Mouse (Mus musculus) kidney, embryonic 15.5 days (tissue): ENCODE results near the gene C1qtnf3. TPM values are rescaled to one million over a fixed set of nuclear protein-coding genes. Genes with fewer than 3 reads are reported as not detected.
A peak's percentile ranks its signal among the peaks of the same experiment; 100 is the strongest.

Source experiments
- ATAC-seq: fragments of 200-750 bp; cut with Nextera tagmentation; replicated peaks from 2 replicates; pipeline ENCODE4 v1.8.0; 2017; ENCODE audit warnings: moderate TSS enrichment; ENCODE audit not compliant: low FRiP score
- H3K27ac ChIP-seq: fragments of 300-500 bp; sonication (generic); 2 replicates; pipeline ENCODE4 v1.5.1; 2015; ENCODE audit warnings: mild to moderate bottlenecking, inconsistent platforms
- H3K27me3 ChIP-seq: fragments of 300-500 bp; sonication (generic); 2 replicates; pipeline ENCODE4 v1.6.1; 2015; ENCODE audit warnings: inconsistent platforms
- H3K36me3 ChIP-seq: fragments of 300-500 bp; sonication (generic); 2 replicates; pipeline ENCODE4 v1.6.1; 2015; ENCODE audit warnings: inconsistent platforms
- H3K4me1 ChIP-seq: fragments of 300-500 bp; sonication (generic); 2 replicates; pipeline ENCODE4 v1.6.1; 2015; ENCODE audit warnings: inconsistent platforms
- H3K4me2 ChIP-seq: fragments of 300-500 bp; sonication (generic); 2 replicates; pipeline ENCODE4 v1.6.1; 2015; ENCODE audit warnings: moderate library complexity, mild to moderate bottlenecking, inconsistent platforms
- H3K4me3 ChIP-seq: fragments of 300-500 bp; sonication (generic); replicated peaks from 2 replicates; pipeline ENCODE4 v1.5.1; 2015; ENCODE audit warnings: mild to moderate bottlenecking, inconsistent platforms
- H3K9ac ChIP-seq: fragments of 300-500 bp; sonication (generic); 2 replicates; pipeline ENCODE4 v1.6.1; 2015; ENCODE audit warnings: mild to moderate bottlenecking, inconsistent platforms
- H3K9me3 ChIP-seq: fragments of 300-500 bp; sonication (generic); replicated peaks from 2 replicates; pipeline ENCODE4 v1.6.1; 2016; ENCODE audit warnings: inconsistent platforms
- WGBS: fragments of 180-500 bp; shearing (Covaris S2); methylation state at CpG from one replicate; pipeline ENCODE4 v1.1.7; 2015; ENCODE audit warnings: mixed read lengths; 5-methylcytosine and 5-hydroxymethylcytosine counted together
- polyA plus RNA-seq: library from polyadenylated mRNA; unstranded; fragments of >200 nt; fragmentation: Nextera tagmentation; extraction: Ambion mirVana; gene quantifications from 2 replicates; pipeline ENCODE4 v1.2.1, GENCODE M21; 2015

The C1qtnf3 gene
- polyA plus RNA-seq, 1 experiment from 2014 or later, result 14.7 TPM

- Histone ChIP-seq H3K9ac (no peak overlapping the region), H3K27ac (no peak overlapping the region), H3K4me3 (no peak overlapping the region), H3K4me1 (no peaks in the 10 kb centered on the region), H3K27me3 (no peaks in the 10 kb centered on the region), H3K9me3 (no peaks in the 10 kb centered on the region), H3K36me3 (no peaks in the 10 kb centered on the region), H3K4me2 (no peak overlapping the region)
- 70% methylated on average over 4 of the region's 4 CpGs for WGBS
- no peak for ATAC-seq
These were observed 51.7 kb downstream of the C1qtnf3 start for GRCm38 (mm10) chr15:11003791-11004190.

- no peak overlapping the region for H3K9ac ChIP-seq
- ATAC-seq, result no peak
- 74% methylated on average over 6 of the region's 6 CpGs for WGBS
These were observed 52.5 kb downstream of the C1qtnf3 start for GRCm38 (mm10) chr15:11004646-11005045.

GRCm38 (mm10) chr15:11008756-11009155 is 56.6 kb downstream of the C1qtnf3 start:
- Histone ChIP-seq H3K4me3 (no peak overlapping the region), H3K27ac (no peak overlapping the region), H3K9ac (no peak overlapping the region), H3K36me3 (no peaks in the 10 kb centered on the region), H3K27me3 (no peaks in the 10 kb centered on the region), H3K9me3 (no peaks in the 10 kb centered on the region), H3K4me1 (no peaks in the 10 kb centered on the region), H3K4me2 (no peak overlapping the region)
- ATAC-seq, result no peak
- 25% methylated on average over 5 of the region's 5 CpGs for WGBS

More at GRCm38 (mm10) chr15:11004646-11005045, 52.5 kb downstream of the C1qtnf3 start:
- H3K27me3 ChIP-seq, result no peaks in the 10 kb centered on the region
- no peaks in the 10 kb centered on the region for H3K9me3 ChIP-seq
- no peaks in the 10 kb centered on the region for H3K4me1 ChIP-seq
- no peak overlapping the region for H3K27ac ChIP-seq
- H3K36me3 ChIP-seq, result no peaks in the 10 kb centered on the region
- H3K4me3 ChIP-seq, result no peak overlapping the region
- no peak overlapping the region for H3K4me2 ChIP-seq

- Histone ChIP-seq H3K27me3 (no peaks in the 10 kb centered on the region), H3K9me3 (no peaks in the 10 kb centered on the region), H3K4me1 (no peaks in the 10 kb centered on the region), H3K27ac (no peak overlapping the region), H3K4me3 (no peak overlapping the region), H3K36me3 (no peaks in the 10 kb centered on the region), H3K4me2 (no peak overlapping the region), H3K9ac (no peak overlapping the region)
- 91% methylated on average over 11 of the region's 11 CpGs for WGBS
- no peak for ATAC-seq
These were observed 58.9 kb downstream of the C1qtnf3 start for GRCm38 (mm10) chr15:11010976-11011548.

GRCm38 (mm10) chr15:11014931-11015330 is 62.8 kb downstream of the C1qtnf3 start:
- Histone ChIP-seq H3K4me3 (no peak overlapping the region), H3K27me3 (no peaks in the 10 kb centered on the region), H3K9me3 (no peaks in the 10 kb centered on the region), H3K9ac (no peak overlapping the region), H3K36me3 (no peaks in the 10 kb centered on the region), H3K27ac (no peak overlapping the region), H3K4me1 (no peaks in the 10 kb centered on the region), H3K4me2 (no peak overlapping the region)
- ATAC-seq, result peak; percentile 75; the same call in 1 of the 2 replicates
- 35% methylated on average over 2 of the region's 2 CpGs for WGBS

GRCm38 (mm10) chr15:11026801-11027561 is 74.8 kb downstream of the C1qtnf3 start:
- H3K27me3 ChIP-seq, result no peaks in the 10 kb centered on the region
- no peak overlapping the region for H3K4me2 ChIP-seq
- no peak overlapping the region for H3K4me3 ChIP-seq
- H3K4me1 ChIP-seq, result peaks cover 7% of the 10 kb centered on the region; the same call in 1 of the 2 replicates
- H3K36me3 ChIP-seq, result no peaks in the 10 kb centered on the region
- peak overlapping the region; percentile 86 for H3K27ac ChIP-seq
- WGBS, result 64% methylated on average over 4 of the region's 4 CpGs
- no peak overlapping the region for H3K9ac ChIP-seq
- no peaks in the 10 kb centered on the region for H3K9me3 ChIP-seq
- ATAC-seq, result peak; percentile 72

Other genes starting within 250 kb of the C1qtnf3 start
- 66.4 and 67.8 TPM in 2 replicates for gene Rai14, start 237.7 kb upstream of the C1qtnf3 start, polyA plus RNA-seq
- gene Amacr, start 29.4 kb downstream of the C1qtnf3 start, polyA plus RNA-seq, result 26.0 and 31.2 TPM in 2 replicates
- gene Slc45a2, start 48.4 kb downstream of the C1qtnf3 start, polyA plus RNA-seq, result 0.06 and 0.14 TPM in 2 replicates
- 0.39 and 0.53 TPM in 2 replicates for gene Rxfp3, start 85.7 kb downstream of the C1qtnf3 start, polyA plus RNA-seq
- 3.9 and 4.0 TPM in 2 replicates for gene Adamts12, start 112.5 kb downstream of the C1qtnf3 start, polyA plus RNA-seq